Mouse (Mus musculus) hindbrain, embryonic 16.5 days (tissue): ENCODE measurements around the gene Adgrl1. TPM values are rescaled to one million over a fixed set of nuclear protein-coding genes. Genes with fewer than 3 reads are reported as not detected.
A peak's percentile ranks its signal among the peaks of the same experiment; 100 is the strongest.

ENCODE experiments used
- ATAC-seq: fragments of 200-750 bp; cut with Nextera tagmentation; 2 replicates; pipeline ENCODE4 v1.8.0; 2017; ENCODE audit warnings: moderate TSS enrichment, moderate library complexity
- H3K27ac ChIP-seq: fragments of 300-500 bp; sonication (generic); 2 replicates; pipeline ENCODE4 v1.5.1; 2014; ENCODE audit warnings: low read depth, mild to moderate bottlenecking, control low read depth, low read length, moderate library complexity
- H3K27me3 ChIP-seq: fragments of 300-500 bp; sonication (generic); replicated peaks from 2 replicates; pipeline ENCODE4 v1.6.1; 2014; ENCODE audit warnings: low read length; ENCODE audit not compliant: control insufficient read depth, insufficient read depth
- H3K36me3 ChIP-seq: fragments of 300-500 bp; sonication (generic); 2 replicates; pipeline ENCODE4 v1.6.1; 2014; ENCODE audit warnings: mild to moderate bottlenecking, low read length, moderate library complexity, mixed read lengths; ENCODE audit not compliant: control insufficient read depth, insufficient read depth
- H3K4me1 ChIP-seq: fragments of 300-500 bp; sonication (generic); 2 replicates; pipeline ENCODE4 v1.6.1; 2014; ENCODE audit warnings: low read depth, low read length; ENCODE audit not compliant: control insufficient read depth, insufficient read depth
- H3K4me2 ChIP-seq: fragments of 300-500 bp; sonication (generic); 2 replicates; pipeline ENCODE4 v1.6.1; 2014; ENCODE audit warnings: mild to moderate bottlenecking, low read length, control low read depth, moderate library complexity
- H3K4me3 ChIP-seq: fragments of 300-500 bp; sonication (generic); 2 replicates; pipeline ENCODE4 v1.5.1; 2014; ENCODE audit warnings: mild to moderate bottlenecking, low read length, control low read depth, moderate library complexity
- H3K9ac ChIP-seq: fragments of 300-500 bp; sonication (generic); 2 replicates; pipeline ENCODE4 v1.6.1; 2014; ENCODE audit warnings: low read depth, mild to moderate bottlenecking, control low read depth, low read length, moderate library complexity
- H3K9me3 ChIP-seq: fragments of 300-500 bp; sonication (generic); 2 replicates; pipeline ENCODE4 v1.6.1; 2014; ENCODE audit warnings: mild to moderate bottlenecking, low read length, moderate library complexity; ENCODE audit not compliant: control insufficient read depth
- WGBS: fragments of 180-500 bp; shearing (Covaris S2); extraction: QIAGEN DNeasy Blood & Tissue Kit; methylation state at CpG from one replicate; pipeline ENCODE4 v1.1.7; 2014; 5-methylcytosine and 5-hydroxymethylcytosine counted together
- polyA plus RNA-seq: library from polyadenylated mRNA; unstranded; fragments of >200 nt; fragmentation: Nextera tagmentation; extraction: Ambion mirVana; gene quantifications from 2 replicates; pipeline ENCODE4 v1.2.1, GENCODE M21; 2015

Gene Adgrl1
- polyA plus RNA-seq = 50.9 and 53.0 TPM in 2 replicates

- Histone ChIP-seq H3K27ac (peak within 1 kb of the TSS; percentile 100), H3K4me2 (peak within 1 kb of the TSS; percentile 83), H3K9me3 (no peaks in the 10 kb centered on the region), H3K36me3 (no peaks in the 10 kb centered on the region), H3K9ac (peak within 1 kb of the TSS; percentile 98), H3K27me3 (peaks cover 2% of the 10 kb centered on the region), H3K4me1 (peaks cover 40% of the 10 kb centered on the region), H3K4me3 (peak within 1 kb of the TSS; percentile 93)
- peak; percentile 93 for ATAC-seq
- WGBS = under 1% methylated on average over 51 of the region's 70 CpGs
Measured at GRCm38 (mm10) chr8:83899363-83900252, at the start of gene Adgrl1. Gene Adgrl1 (plus strand): TSS chr8:83900105.

DNA sequence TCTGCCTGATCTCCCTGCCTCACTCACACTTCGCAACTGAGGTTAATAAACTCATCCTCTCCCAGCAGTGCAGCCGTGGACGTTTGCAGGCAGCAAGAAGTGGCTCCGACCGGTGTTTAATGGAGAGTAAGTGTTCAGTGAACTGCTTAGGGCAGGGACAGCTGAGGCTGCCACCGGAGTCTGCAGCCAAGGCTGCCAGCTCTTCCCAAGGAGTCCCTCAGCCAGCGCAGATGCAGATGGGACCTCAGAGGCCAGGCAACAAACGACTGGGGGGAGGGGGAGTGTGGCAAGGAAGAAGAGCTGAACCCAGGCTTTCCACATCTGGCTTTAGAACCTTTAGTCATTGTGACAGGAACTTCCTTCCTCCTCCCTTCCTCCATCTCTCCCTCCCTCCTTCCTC lies 47.6 kb upstream of the Adgrl1 start:
- no peak overlapping the region for H3K4me2 ChIP-seq

GRCm38 (mm10) chr8:83853323-83854050 lies 46.4 kb upstream of the Adgrl1 start:
- 72% methylated on average over 3 of the region's 3 CpGs for WGBS
- Histone ChIP-seq H3K4me2 (no peak overlapping the region), H3K9ac (no peak overlapping the region), H3K9me3 (no peaks in the 10 kb centered on the region), H3K27ac (no peak overlapping the region), H3K36me3 (no peaks in the 10 kb centered on the region), H3K4me1 (no peaks in the 10 kb centered on the region), H3K4me3 (no peak overlapping the region), H3K27me3 (no peaks in the 10 kb centered on the region)
- ATAC-seq = no peak

More for the DNA sequence above, 47.6 kb upstream of the Adgrl1 start:
- no peaks in the 10 kb centered on the region for H3K4me1 ChIP-seq
- H3K36me3 ChIP-seq = no peaks in the 10 kb centered on the region
- WGBS = 26% methylated on average over 8 of the region's 8 CpGs
- H3K27me3 ChIP-seq = no peaks in the 10 kb centered on the region
- ATAC-seq = no peak
- H3K4me3 ChIP-seq = no peak overlapping the region
- H3K9me3 ChIP-seq = no peaks in the 10 kb centered on the region
- no peak overlapping the region for H3K9ac ChIP-seq
- H3K27ac ChIP-seq = no peak overlapping the region

DNA sequence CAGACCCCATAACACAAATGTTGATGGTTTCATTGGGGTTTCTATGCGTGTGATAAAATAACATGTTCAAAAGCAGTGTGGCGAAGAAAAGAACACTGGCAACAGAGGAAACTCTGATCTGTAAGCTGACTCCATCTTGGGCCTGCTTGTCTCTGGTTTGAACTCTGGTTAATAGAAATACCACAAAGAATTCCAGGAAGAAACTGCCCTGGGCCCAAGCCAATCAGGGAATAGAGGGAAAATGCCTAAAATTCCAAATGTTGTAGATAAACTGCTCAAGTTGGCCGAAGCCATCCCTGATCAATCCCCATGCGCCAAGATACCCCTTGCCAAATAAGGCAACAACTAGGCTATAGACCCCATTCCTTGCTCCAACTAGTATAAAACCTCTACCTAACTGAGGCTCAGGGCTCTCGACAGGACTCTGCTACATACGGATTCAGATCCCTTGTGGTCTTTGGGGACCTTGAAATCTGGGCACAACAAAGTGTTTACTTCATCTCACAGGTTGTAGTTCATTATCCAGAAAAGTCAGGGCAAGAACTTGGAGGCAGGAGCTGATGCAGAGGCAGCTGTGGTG lies 43.3 kb upstream of the Adgrl1 start:
- Histone ChIP-seq H3K27ac (no peak overlapping the region), H3K4me3 (no peak overlapping the region), H3K9me3 (no peaks in the 10 kb centered on the region), H3K9ac (no peak overlapping the region), H3K36me3 (no peaks in the 10 kb centered on the region), H3K4me1 (no peaks in the 10 kb centered on the region), H3K4me2 (no peak overlapping the region), H3K27me3 (no peaks in the 10 kb centered on the region)
- 85% methylated on average over 6 of the region's 6 CpGs for WGBS
- no peak for ATAC-seq

DNA sequence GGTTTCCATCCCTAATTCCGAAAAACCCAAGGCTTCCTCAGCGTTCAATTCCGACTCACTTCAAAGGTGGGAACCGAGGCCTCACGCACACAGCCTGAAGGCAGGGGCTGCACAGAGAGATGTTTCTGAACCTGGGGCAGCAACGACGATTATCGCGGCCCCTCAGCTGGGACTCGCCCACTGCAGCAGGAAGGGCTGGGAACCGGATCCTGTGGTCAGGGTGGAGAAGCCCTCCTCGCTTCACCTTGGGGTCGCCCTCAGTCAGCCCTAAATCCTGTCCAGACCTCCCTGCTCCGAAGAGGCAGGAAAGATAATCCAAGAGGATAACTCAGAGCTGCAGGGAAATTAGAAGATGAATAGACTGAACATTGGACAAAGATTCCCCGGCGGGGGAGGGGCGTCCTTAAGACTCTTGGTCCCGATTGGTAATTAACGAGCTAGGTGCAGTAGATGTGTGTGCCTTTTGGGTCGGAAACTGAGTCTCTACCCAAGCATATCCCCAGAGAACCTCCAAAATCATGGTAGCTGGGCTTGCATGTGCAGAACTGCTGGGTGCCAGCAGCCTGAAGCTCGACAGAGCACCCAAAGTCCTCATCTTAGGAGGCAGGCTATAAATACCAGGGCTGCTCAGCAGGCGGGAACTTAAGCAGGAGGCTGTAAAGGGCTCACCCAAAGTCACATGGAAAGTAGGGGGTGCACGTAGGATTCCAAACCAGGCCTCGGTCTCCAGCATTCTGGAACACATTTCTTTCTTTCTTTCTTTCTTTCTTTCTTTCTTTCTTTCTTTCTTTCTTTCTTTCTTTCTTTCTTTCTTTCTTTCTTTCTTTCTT lies 37.3 kb upstream of the Adgrl1 start:
- H3K9me3 ChIP-seq = no peaks in the 10 kb centered on the region
- H3K4me2 ChIP-seq = peak overlapping the region; percentile 49
- H3K36me3 ChIP-seq = no peaks in the 10 kb centered on the region
- 9% methylated on average over 24 of the region's 24 CpGs for WGBS
- H3K4me1 ChIP-seq = peaks cover 4% of the 10 kb centered on the region; the same call in 1 of the 2 replicates
- H3K9ac ChIP-seq = peak overlapping the region; percentile 20; the same call in 1 of the 2 replicates
- no peaks in the 10 kb centered on the region for H3K27me3 ChIP-seq
- no peak overlapping the region for H3K27ac ChIP-seq
- H3K4me3 ChIP-seq = peak overlapping the region; percentile 11
- no peak for ATAC-seq

DNA sequence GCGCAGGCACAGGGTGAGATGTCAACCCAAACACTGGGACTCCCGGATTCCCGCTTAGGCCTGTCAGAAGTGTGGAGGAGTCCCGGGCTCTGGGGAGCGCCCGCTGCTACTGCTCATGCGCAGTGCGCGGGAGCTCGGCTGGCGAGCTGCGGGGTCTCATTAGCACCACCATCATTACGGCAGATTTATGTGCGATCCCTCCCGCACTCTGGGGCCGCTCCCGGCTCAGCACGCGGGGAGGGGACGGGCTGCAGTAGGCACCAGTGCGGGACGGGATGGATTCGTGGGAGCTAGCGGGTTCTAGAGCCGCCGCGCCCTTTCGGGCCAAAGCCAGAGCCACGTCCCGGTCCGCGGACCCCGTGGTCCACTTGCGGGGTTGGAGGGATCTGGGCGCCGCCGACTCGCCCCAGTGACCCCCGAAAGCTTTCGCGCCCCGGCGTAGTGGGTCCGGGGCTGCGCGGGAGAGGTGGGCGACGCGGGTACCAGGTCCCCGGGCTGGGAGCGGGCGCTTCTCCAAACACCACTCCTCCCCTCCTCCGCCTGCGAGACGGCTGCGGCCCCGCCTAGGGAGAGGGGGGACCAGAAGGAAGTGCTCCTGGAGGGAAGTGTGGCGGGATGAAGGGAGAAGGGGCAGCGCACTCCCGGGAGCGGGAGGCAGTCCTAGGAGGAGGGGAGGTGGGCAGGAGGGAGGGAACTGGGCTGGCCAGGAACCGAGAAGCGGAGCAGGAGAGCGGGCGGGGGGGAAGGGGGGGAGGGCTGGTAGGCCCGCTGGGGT lies 24.8 kb upstream of the Adgrl1 start:
- Histone ChIP-seq H3K9me3 (no peaks in the 10 kb centered on the region), H3K4me1 (peaks cover 13% of the 10 kb centered on the region), H3K4me3 (peak overlapping the region; percentile 64), H3K27ac (peak overlapping the region; percentile 89), H3K36me3 (no peaks in the 10 kb centered on the region), H3K9ac (peak overlapping the region; percentile 85), H3K27me3 (no peaks in the 10 kb centered on the region), H3K4me2 (peak overlapping the region; percentile 83)
- under 1% methylated on average over 62 of the region's 66 CpGs for WGBS
- ATAC-seq = peak; percentile 86

- peak; percentile 51 for ATAC-seq
- Histone ChIP-seq H3K9me3 (no peaks in the 10 kb centered on the region), H3K27ac (peak overlapping the region; percentile 89), H3K27me3 (no peaks in the 10 kb centered on the region), H3K36me3 (no peaks in the 10 kb centered on the region), H3K9ac (peak overlapping the region; percentile 85), H3K4me3 (peak overlapping the region; percentile 64), H3K4me1 (peaks cover 13% of the 10 kb centered on the region), H3K4me2 (peak overlapping the region; percentile 83)
- WGBS = 0% methylated on average over 11 of the region's 11 CpGs
Measured at GRCm38 (mm10) chr8:83875656-83876040, 24.3 kb upstream of the Adgrl1 start.
